Mouse (Mus musculus): ENCODE results near the gene Rnase4. TPM values are rescaled to one million over a fixed set of nuclear protein-coding genes. Genes with fewer than 3 reads are reported as not detected.
"Not testable (repeated sequence)": the region's sequence is repeated elsewhere in the genome, so short reads cannot be mapped to it uniquely, and the experiment has no call there.

Gene Rnase4
- polyA plus RNA-seq, 1 experiment, result 247 TPM

DNA sequence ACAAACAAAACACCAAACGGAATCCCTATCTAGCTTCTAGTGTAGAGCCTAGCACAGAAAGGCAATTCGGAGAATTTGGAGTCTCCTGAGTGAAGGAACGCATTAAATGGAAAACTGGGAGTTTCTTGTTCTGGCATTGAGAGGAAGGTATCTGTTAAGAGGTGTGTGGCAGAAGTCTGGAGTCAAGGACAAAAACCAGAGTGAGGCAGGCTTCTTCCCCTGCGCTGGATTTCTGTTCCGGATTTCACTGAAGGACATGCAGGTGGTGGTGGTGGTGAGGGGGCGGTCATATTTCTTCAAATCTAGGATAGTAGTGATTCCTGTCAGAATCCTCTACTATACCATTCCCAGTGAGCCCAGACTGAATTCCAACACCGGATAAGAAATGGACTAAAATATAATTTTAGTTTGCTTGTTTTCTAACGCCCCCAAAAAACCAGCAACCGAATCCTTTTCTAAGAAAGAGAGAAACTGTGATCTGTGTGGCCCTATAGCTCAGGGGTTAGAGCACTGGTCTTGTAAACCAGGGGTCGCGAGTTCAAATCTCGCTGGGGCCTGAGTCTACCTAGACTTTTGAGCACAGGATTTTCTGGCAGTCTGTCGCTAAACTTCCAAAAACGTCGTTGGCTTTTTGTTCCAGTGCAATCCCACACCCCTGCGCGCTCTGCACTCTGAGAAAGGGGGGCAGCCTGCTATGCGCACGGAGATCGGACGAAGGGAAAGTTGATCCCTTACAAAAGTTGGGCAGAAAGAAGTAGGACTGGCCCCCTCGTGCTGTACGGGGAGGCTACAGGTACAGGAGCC is 2.5 kb upstream of the Rnase4 start:
- no peak for DNase-seq (ENCODE audit: low read depth)

- DNase-seq (ENCODE audit: low read depth), result no peak
These were observed 1.8 kb upstream of the Rnase4 start for GRCm38 (mm10) chr14:51088970-51089673.

- no peak for DNase-seq (ENCODE audit: low read depth)
These were observed 1.2 kb upstream of the Rnase4 start for GRCm38 (mm10) chr14:51089674-51090076.

DNA sequence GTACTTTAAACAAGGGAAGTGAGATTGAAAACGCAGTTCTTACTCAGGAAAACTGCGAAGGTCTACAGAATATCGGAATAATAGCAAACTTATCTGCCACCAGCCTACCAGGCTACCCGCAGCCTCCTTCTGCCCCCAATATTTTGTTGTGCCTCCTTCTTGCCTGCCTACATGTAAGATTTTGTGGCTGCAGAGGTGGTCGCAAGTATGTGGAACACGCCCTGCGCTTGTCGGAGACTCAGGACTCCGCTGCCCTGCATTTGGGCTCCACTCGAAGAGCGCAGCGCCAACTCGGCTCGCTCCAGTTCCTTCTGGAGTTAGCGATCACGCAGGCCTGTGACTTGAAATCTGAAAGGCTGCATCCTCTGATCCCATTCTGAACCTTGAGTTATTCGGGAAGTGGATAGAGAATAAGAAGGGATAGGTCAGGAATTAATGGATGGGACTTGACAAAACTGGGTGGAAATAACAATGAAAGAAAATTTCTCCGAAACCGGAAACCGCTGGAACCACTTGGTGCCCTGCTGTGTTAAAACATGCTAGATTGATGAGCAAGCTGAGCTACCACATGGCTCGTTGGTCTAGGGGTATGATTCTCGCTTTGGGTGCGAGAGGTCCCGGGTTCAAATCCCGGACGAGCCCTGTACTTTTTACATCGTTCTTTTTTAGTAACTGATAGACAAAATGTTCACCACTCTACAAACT is 648 bp upstream of the Rnase4 start:
- no peak for DNase-seq (ENCODE audit: low read depth)

GRCm38 (mm10) chr14:51092073-51092620 is 1.3 kb downstream of the Rnase4 start:
- no peak for DNase-seq (ENCODE audit: low read depth)

DNA sequence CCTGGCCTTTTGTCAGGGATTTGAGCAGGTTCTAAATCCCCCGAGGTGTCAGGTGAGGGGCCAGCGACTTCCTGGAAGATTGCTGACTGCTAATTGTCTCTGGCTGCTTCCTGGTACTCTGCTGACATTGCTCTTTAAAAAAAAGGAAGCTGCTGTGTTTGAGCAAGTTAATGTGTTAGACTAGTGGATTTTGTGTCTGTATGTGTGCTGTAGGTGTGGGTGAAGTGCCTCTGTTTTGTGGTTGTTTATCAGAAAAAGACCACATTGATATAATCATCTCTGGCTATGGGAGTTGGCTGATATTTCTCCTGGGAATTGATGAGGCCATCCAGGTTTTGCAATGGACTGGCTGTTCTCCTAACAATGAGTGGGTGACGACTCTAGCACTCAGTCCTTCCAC is 2.6 kb downstream of the Rnase4 start:
- DNase-seq (ENCODE audit: low read depth), result no peak

- no peak for DNase-seq (ENCODE audit: low read depth)
These were observed 3.4 kb downstream of the Rnase4 start for GRCm38 (mm10) chr14:51094096-51094875.

GRCm38 (mm10) chr14:51094921-51095320 is 4.0 kb downstream of the Rnase4 start:
- DNase-seq (ENCODE audit: low read depth), result no peak

DNA sequence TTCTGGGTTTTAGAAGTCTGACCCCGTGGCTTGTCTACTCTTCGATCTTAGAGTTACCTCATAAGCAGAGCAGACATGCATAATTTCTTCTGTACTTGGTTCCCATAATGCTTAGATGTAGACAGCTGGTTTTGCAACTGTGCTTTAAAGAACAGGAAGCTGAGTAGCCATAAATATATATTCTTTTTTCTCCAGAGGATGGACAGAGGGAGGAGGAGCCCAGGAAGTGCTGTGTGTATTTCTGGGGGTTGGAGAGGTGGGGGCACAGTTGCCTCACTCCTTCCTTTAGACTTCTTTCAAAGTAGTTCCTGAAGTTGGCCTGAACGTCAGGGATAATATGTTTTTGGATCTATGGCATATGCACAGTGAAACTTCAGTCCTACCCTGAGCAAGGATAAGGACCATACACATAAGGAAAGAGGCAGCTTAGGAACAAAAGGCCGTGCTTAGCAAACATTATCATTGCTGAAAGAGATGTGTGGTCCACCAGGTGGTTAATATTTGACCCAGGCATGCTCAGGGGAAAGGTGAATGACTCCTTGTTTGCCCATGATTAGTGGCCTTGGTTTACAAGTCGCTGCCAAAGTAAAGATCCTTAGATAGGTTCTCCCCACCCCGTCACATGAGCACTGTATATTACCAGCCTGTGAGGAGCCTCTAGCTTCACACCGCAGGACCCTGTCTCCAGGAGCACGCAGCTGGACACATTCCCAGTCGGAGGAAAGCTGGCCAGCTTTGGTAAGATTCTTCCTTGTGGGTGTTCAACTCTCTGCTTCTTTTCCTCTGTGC is 5.1 kb downstream of the Rnase4 start:
- no peak for DNase-seq (ENCODE audit: low read depth)

GRCm38 (mm10) chr14:51098300-51098699 is 7.4 kb downstream of the Rnase4 start:
- not testable (repeated sequence) for DNase-seq (ENCODE audit: low read depth)

- no peak for DNase-seq (ENCODE audit: low read depth)
These were observed 8.0 kb downstream of the Rnase4 start for GRCm38 (mm10) chr14:51098921-51099320.

GRCm38 (mm10) chr14:51101284-51101683 is 10.4 kb downstream of the Rnase4 start:
- DNase-seq (ENCODE audit: low read depth), result no peak

DNA sequence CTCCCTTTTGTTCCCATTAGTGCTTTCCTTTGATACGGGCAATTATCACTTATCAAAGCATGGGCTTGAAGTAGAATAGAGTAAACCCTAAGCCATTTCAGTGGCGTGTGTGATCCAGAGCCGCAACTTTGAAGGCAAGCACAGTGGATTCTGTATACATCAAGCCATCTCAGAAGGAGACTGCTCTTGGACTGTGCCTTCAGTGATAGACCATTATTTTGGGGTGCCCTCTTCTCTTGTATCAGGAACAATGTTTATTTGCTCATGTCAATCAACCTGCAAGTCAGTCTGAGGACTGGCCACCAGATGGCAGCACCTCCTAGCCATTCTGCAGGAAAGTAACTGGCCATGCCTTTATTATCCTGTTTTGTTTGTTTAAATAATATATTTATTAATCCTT is 12.3 kb downstream of the Rnase4 start:
- no peak for DNase-seq (ENCODE audit: low read depth)

- DNase-seq (ENCODE audit: low read depth), result no peak
These were observed 13.5 kb downstream of the Rnase4 start for GRCm38 (mm10) chr14:51104366-51104765.

DNA sequence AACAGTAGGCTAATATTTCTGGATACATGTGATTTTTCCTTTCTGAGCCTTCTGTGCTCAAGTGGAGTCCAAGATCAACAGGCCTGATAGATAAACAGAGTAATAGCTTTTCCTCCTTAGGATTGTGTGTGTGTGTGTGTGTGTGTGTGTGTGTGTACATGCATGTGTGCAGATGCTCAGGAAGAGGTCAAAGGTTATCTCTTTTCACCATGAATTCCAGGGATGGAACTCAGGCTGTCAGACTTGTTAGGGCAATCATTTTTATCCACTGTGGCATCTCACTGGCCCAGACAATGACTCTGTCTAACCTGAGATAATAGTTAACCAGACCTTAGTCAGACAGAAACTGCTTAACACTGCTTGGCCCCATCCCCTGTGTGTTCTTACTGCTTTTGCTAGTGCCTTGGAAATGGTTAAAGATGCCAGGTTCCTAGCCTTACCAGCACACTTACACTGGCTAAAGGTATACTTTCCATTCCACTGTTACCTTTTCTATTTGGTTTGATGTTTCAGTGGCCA is 15.6 kb downstream of the Rnase4 start:
- DNase-seq (ENCODE audit: low read depth), result no peak

DNA sequence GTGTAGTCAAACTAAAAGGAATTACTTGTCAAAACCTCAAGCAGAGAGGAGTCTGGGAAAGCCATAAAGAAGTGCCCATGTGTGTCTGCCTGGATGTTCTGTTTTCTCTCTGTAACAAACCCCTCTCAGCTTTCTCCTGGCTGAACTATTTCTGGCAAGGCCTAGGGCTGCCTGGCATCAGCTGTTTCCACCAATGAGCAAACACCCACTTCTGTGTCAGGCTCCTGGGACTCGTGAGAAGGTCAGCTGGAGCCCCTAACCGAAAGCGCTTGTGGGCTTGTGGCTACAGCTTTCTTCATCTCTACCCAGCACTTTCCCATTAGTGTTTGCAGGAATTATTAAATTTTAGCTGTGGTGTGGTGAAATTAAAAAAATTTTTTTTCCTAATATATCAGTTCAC is 21.1 kb downstream of the Rnase4 start:
- no peak for DNase-seq (ENCODE audit: low read depth)

- DNase-seq (ENCODE audit: low read depth), result no peak
These were observed 22.6 kb downstream of the Rnase4 start for GRCm38 (mm10) chr14:51113476-51113875.

DNA sequence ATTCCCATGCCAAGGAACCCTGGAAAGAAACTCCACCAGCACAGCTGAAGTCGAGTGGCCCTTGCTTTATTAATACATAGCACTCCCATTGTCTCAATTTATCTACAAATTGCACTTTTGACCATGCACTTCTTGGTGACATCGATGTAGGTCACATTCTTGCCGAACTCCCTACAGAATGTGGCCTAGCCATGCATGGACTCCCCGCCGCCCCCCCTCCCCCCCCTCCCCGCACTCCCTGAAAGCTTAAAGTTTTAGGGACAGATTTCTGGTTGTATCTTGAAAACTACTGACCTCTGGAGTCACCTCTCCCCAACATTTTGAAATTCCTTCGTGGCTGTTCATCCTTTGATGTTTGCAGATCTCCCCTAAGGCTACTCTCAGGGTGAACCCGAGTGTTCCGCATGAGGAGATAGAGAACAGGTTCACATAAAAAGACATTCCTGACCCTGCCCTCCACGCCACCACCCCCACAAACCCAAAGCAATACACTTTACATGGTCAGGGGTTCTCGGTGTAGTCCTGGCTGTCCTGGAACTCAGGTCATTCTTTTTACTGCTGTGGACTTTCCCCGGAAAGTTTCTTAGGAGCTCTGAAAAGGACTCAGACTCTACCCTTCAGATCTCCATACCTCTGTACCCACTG is 23.2 kb downstream of the Rnase4 start, which contains the start of gene Eddm3b:
TSS of gene Eddm3b (plus strand) at position 511 of the 645 bp plus-strand sequence.
- DNase-seq (ENCODE audit: low read depth), result no peak

DNA sequence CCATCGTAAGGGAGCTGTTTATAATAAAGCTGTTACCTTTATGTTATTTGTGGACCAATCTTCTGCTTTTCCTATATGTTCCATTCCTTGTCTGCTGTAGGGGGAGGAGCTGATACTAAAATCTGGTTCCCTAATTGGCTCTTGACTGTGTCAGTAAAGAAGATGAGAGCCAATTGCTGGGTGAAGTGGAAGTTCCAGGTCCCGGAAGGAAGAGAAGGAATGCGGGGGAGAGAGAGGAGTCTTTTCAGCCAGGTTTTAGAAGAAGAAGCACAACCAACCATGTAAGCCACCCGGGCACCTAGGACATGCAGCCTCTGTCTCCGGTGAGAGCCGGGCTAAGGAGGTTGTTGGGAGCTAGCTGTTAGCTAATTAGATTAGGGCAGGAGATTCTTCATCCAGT is 34.8 kb downstream of the Rnase4 start:
- DNase-seq (ENCODE audit: low read depth), result no peak

All from gonadal fat pad, adult 2 months (tissue).